Mouse (Mus musculus) spleen, adult 2 months (tissue): ENCODE measurements around the gene Serpina3a.

ENCODE experiments used
- CTCF ChIP-seq: fragments of 200-500 bp; IDR thresholded peaks from 2 replicates; pipeline ENCODE4 v1.5.1; 2011; ENCODE audit warnings: mild to moderate bottlenecking, inconsistent platforms; ENCODE audit not compliant: insufficient read depth, insufficient read length, insufficient replicate concordance; ENCODE audit errors: extremely low read depth
- POLR2A ChIP-seq: fragments of 200-500 bp; IDR thresholded peaks from 2 replicates; pipeline ENCODE4 v1.6.1; 2011; ENCODE audit warnings: low read depth, low read length, inconsistent platforms

DNA sequence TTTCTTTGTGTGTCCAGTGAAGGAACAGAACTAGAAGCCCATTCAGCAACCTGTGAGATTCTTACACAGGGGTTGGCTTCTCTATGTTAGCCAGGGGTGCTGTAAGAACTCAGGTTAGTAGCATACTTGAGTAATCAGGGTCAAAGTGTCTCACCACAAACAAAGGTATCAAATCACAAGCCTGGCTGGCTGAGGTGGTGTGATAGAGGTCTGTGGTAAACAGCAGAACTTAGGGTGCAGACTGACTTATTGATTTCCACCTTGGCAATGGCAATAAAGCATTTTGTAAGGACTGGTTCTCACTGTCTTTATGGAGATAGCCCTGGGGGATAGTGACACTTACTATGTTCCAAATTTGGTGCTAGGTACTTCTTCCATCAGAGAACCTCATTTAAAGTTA, 6.7 kb upstream of the Serpina3a start:
- TF ChIP-seq POLR2A (no peak), CTCF (no peak)
